In genomic region chr16:16854836-16855235, GRCm38 (mm10) we compare ENCODE assay signal across 10 mouse cellular contexts. TPM values are rescaled to one million over a fixed set of nuclear protein-coding genes. Genes with fewer than 3 reads are reported as not detected.
A peak's percentile ranks its signal among the peaks of the same experiment; 100 is the strongest.
DNase-seq lines count a peak whose midpoint lies in the region; ATAC-seq lines count a peak whose summit lies in the region.
"Had no signal": no experiment of that assay in that cellular context is flagged by ENCODE, and none has a peak within 500 bp of the region (broad histone marks: within the 10 kb centered on the region; RNA-seq: fewer than 3 reads in every experiment).

No protein-coding gene starts in this region.

- no peak overlapping the region for H3K27ac ChIP-seq in embryonic facial prominence, embryonic 14.5 days (replicated peaks; ENCODE audit: low read depth, low read length)

- no peak overlapping the region for H3K4me2 ChIP-seq in embryonic facial prominence, embryonic 14.5 days (ENCODE audit: low read depth, low read length)

- H3K4me1 ChIP-seq in embryonic facial prominence, embryonic 14.5 days (ENCODE audit: control insufficient read depth, insufficient read depth, low read length) = no peaks in the 10 kb centered on the region

- ATAC-seq in embryonic facial prominence, embryonic 14.5 days (ENCODE audit: low read depth) = no peak
- ATAC-seq in megakaryocyte progenitor cell, adult 5-6 weeks (replicated peaks; ENCODE audit: poor library complexity) = peak; percentile 80

- WGBS in embryonic facial prominence, embryonic 14.5 days = 26% methylated on average over 6 of the region's 6 CpGs

- DNase-seq in frontal cortex, postnatal 25 days (ENCODE audit: low spot score in 2 of 2) = peak; percentile 20 to 22
- DNase-seq in frontal cortex, postnatal 10 days (ENCODE audit: low spot score in 2 of 2) = no peak
- peak; percentile 44 for DNase-seq in urinary bladder, postnatal 25 days (ENCODE audit: low spot score)
- no peak for DNase-seq in urinary bladder, postnatal 10 days (ENCODE audit: low spot score)
- peak; percentile 42 for DNase-seq in embryonic facial prominence, embryonic 14.5 days (ENCODE audit: low spot score)
- peak; percentile 69 to 87 for DNase-seq in kidney, postnatal 36 days
- DNase-seq in thymus, postnatal 4 days = peak; percentile 88

- H3K9ac ChIP-seq in embryonic facial prominence, embryonic 14.5 days (ENCODE audit: low read depth, low read length) = no peak overlapping the region

- H3K27me3 ChIP-seq in embryonic facial prominence, embryonic 14.5 days (replicated peaks; ENCODE audit: control insufficient read depth, insufficient read depth, low read length) = no peaks in the 10 kb centered on the region

- H3K36me3 ChIP-seq in embryonic facial prominence, embryonic 14.5 days (ENCODE audit: control insufficient read depth, insufficient read depth, low read length) = no peaks in the 10 kb centered on the region

- H3K4me3 ChIP-seq in embryonic facial prominence, embryonic 14.5 days (ENCODE audit: low read depth, low read length) = no peak overlapping the region

- H3K9me3 ChIP-seq in embryonic facial prominence, embryonic 14.5 days (ENCODE audit: control insufficient read depth, low read length) = no peaks in the 10 kb centered on the region

RNA-seq across cellular contexts. Expression of gene Igll1, which starts 8.9 kb away (rescaled TPM):
- polyA plus RNA-seq in embryonic facial prominence, embryonic 14.5 days (2014; fragmentation: Nextera tagmentation; extraction: Ambion mirVana) = 0.45 and 0.83 TPM in 2 replicates
- total RNA-seq in megakaryocyte progenitor cell, adult 5-6 weeks (2015) = 0.46 and 1.8 TPM in 2 replicates
- total RNA-seq in megakaryocyte progenitor cell, adult 5-6 weeks (2017) = 0.24 and 1.8 TPM in 2 replicates
- total RNA-seq: left cerebral cortex, postnatal 10 days had no signal
- polyA plus RNA-seq: testis, adult 2 months had no signal

RNA-seq across cellular contexts. Expression of gene Top3b, which starts 15.7 kb away (rescaled TPM):
- 63.7 and 70.7 TPM in 2 replicates for polyA plus RNA-seq in embryonic facial prominence, embryonic 14.5 days (2014; fragmentation: Nextera tagmentation; extraction: Ambion mirVana)
- 81.0 and 89.2 TPM in 2 replicates for total RNA-seq in megakaryocyte progenitor cell, adult 5-6 weeks (2015)
- 104 and 108 TPM in 2 replicates for total RNA-seq in megakaryocyte progenitor cell, adult 5-6 weeks (2017)

RNA-seq across cellular contexts. Expression of gene Vpreb1, which starts 15.8 kb away (rescaled TPM):
- polyA plus RNA-seq in embryonic facial prominence, embryonic 14.5 days (2014; fragmentation: Nextera tagmentation; extraction: Ambion mirVana) = 1.6 and 3.6 TPM in 2 replicates
- 0.99 and 1.4 TPM in 2 replicates for total RNA-seq in megakaryocyte progenitor cell, adult 5-6 weeks (2015)
- total RNA-seq in megakaryocyte progenitor cell, adult 5-6 weeks (2017) = 0.12 TPM in 1 of 2 replicates, not detected in the other
- total RNA-seq: left cerebral cortex, postnatal 10 days had no signal

RNA-seq across cellular contexts. Expression of gene Spag6l, which starts 25.6 kb away (rescaled TPM):
- 2.1 and 6.5 TPM in 2 replicates for polyA plus RNA-seq in embryonic facial prominence, embryonic 14.5 days (2014; fragmentation: Nextera tagmentation; extraction: Ambion mirVana)
- 1.9 and 2.0 TPM in 2 replicates for total RNA-seq in megakaryocyte progenitor cell, adult 5-6 weeks (2015)
- total RNA-seq in megakaryocyte progenitor cell, adult 5-6 weeks (2017) = 0.78 and 2.6 TPM in 2 replicates

RNA-seq across cellular contexts. Expression of gene Ppm1f, which starts 41.4 kb away (rescaled TPM):
- 21.6 and 23.9 TPM in 2 replicates for polyA plus RNA-seq in embryonic facial prominence, embryonic 14.5 days (2014; fragmentation: Nextera tagmentation; extraction: Ambion mirVana)
- total RNA-seq in megakaryocyte progenitor cell, adult 5-6 weeks (2015) = 17.3 and 17.4 TPM in 2 replicates
- 43.6 and 45.2 TPM in 2 replicates for total RNA-seq in megakaryocyte progenitor cell, adult 5-6 weeks (2017)

Comparison
In these comparisons a context has a peak if more than half of its experiments do, and no peak if none do; other contexts are left out.
1. DNase-seq: peak in frontal cortex, postnatal 25 days (2 of 2), urinary bladder, postnatal 25 days (single experiment), embryonic facial prominence, embryonic 14.5 days (single experiment), kidney, postnatal 36 days (2 of 2) and thymus, postnatal 4 days (single experiment); none in frontal cortex, postnatal 10 days (0 of 2) and urinary bladder, postnatal 10 days (single experiment).